Mouse (Mus musculus) MEL (cell line): Measurements from ENCODE around the gene Scnn1a.

Experiments
- GABPA ChIP-seq: IDR thresholded peaks from 2 replicates; pipeline ENCODE4 v1.6.1; 2012; ENCODE audit warnings: low read depth, mild to moderate bottlenecking, inconsistent platforms, low read length, improper control_type of control experiment, moderate library complexity
- POLR2A ChIP-seq, 2 experiments: IDR thresholded peaks; 2 replicates each; pipeline ENCODE4 v1.6.1; 2011 to 2012; ENCODE audit warnings: low read length in 2 of 2, mild to moderate bottlenecking in 2 of 2, control low read depth in 1 of 2, improper control_type of control experiment in 1 of 2, low read depth in 1 of 2, moderate library complexity in 1 of 2; ENCODE audit not compliant: control insufficient read depth in 1 of 2, insufficient read depth in 1 of 2, poor library complexity in 1 of 2

- no peak for TF ChIP-seq GABPA
- TF ChIP-seq POLR2A (IDR thresholded peaks at IDR 0.05; ENCODE audit: control insufficient read depth in 1 of 2, insufficient read depth in 1 of 2, low read depth in 1 of 2, low read length in 2 of 2, poor library complexity in 1 of 2): no peak
Observed at GRCm38 (mm10) chr6:125312581-125313355, 7.7 kb upstream of the Scnn1a start.
